Mouse (Mus musculus): ENCODE results near the gene Isoc2a. TPM values are rescaled to one million over a fixed set of nuclear protein-coding genes. Genes with fewer than 3 reads are reported as not detected.
"Not testable (repeated sequence)": the region's sequence is repeated elsewhere in the genome, so short reads cannot be mapped to it uniquely, and the experiment has no call there.

Gene Isoc2a
- total RNA-seq, 1 experiment from 2014 or later: 67.9 TPM

GRCm38 (mm10) chr7:4865090-4865489, 11.9 kb upstream of the Isoc2a start:
- DNase-seq: peak; percentile 74

DNA sequence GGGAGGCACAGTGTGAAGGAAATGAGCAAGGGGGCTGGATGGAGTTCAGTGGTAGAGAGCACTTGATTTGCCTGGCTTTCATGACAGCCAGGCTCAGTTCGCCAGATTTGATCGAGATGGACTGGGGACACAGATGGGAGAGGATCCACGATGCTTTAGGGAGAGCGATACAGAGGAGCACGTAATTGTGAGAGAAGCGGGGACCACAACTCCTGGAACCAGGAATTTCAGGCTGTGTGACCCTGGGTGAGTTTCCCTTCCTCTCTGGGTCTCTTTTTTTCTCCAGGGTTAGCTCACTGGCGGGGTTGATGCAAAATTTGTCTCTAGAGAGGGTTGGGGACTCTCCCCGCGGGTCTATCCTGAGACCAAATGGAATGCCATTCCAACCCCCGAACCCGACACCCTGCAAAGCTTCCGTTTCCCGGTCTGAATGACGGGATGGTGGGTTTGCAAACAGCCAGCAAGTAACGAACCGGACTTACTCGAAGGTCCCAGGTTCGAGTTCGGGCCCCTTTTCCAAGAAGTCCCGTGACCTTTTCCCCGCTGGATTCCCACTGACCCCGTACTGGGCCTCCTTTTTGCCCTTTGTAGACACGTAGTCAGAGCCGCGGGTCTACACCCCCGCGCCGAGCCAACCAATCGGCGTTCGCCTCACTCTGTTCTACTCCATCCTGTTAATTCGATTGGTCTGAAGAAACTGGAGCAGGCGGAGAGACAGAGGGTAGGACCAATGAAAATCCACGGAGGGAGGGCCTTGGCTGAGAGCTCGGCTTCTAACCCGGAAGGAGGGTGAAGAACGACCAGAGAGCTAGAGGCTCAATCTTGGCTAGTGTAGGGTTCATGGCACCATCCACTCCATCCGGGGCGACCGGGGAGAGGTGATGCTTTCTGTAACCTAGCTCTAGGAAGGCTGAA, 11.1 kb upstream of the Isoc2a start:
- DNase-seq: peak; percentile 97

DNA sequence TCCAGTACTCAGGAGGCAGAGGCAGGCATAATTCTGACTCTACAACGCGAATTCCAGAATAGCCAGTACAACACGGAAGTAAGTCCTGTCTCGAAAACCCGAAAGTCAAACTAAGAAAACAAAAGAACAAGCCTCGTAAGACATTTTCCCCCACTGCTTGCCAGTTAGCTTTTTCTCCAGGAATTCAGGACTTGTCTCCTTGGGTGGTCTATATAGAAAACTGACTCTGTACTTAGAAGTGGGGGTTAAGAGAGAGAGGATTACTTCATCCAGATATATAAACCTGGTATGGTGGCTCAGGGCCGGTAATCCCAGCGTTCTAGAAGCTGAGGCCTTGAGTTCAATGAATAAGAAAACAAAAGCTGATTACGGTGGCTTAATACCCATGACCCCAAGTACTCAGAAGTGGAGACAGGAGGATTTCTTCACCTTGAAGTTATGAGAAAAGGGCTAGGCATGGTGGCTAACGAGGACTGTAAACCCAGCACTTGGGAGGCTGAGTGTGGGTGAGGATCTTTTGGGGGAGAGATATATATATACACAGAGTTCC, 10.2 kb upstream of the Isoc2a start:
- DNase-seq: no peak

DNA sequence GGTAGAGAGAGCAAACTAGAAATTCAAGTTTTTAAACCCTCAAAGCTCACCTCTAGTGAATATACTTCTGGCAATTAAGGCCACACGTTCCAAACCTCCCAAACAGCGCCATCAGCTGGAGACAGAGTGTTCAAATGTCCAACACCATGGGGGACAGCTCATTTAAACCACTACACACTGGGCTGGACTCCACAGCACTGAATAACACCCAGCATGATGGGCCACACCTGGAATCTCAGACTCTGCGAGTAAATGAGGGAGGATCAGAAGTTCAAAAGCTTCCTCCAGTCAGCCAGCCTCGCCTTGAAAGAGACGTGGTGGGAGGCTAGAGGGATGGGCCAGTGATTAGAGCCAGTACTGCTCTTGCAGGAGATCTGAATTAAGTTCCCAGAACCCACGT, 6.8 kb upstream of the Isoc2a start, which contains the start of gene Isoc2b:
Isoc2b (minus strand) TSS at position 126 of the 400 bp plus-strand sequence.
- DNase-seq: no peak

DNA sequence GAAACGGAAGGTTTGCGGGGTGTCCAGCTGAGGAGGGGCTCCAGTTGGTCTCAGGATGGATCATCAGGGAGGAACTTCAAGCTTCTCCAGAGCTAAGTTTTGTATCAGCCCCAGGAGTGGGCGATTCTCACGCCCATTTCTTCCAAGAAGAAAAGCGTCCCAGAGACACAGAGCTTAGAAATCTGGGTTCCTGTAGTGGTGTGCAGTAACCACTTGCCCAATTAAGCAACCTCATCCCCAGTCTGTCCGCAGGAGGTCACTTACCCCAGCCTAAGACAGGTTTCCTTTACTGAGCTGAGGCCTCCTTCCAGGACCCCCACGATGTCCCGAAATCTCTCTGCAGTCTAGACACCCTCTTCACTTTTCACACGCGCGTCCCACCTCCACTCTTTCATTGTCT, 273 bp downstream of the Isoc2a start:
- DNase-seq: no peak

DNA sequence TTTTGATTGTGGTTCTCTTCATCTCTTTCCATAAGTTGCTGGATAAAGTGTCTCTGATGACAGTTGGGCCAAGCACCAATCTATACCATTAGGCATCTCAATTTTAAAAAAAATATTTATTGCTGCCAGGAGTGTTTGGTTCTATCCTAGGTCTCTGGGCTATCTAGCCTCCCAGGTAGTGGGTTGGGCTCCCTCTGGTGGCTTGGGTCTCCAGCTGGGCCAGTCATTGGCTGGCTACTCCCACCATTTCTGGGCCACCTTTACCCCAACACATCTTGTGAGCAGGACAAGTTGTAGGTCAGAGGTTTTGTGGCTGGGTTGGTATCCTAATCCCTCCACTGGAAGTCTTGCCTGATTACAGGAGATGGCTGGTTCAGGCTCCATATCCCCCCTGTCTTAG, 1.2 kb downstream of the Isoc2a start:
- DNase-seq: peak; percentile 40

- DNase-seq: not testable (repeated sequence)
Observed at GRCm38 (mm10) chr7:4879036-4879435, 2.1 kb downstream of the Isoc2a start.

- DNase-seq: no peak
Observed at GRCm38 (mm10) chr7:4886680-4887079, 9.7 kb downstream of the Isoc2a start.

GRCm38 (mm10) chr7:4895186-4895585, 18.2 kb downstream of the Isoc2a start:
- DNase-seq: no peak

DNA sequence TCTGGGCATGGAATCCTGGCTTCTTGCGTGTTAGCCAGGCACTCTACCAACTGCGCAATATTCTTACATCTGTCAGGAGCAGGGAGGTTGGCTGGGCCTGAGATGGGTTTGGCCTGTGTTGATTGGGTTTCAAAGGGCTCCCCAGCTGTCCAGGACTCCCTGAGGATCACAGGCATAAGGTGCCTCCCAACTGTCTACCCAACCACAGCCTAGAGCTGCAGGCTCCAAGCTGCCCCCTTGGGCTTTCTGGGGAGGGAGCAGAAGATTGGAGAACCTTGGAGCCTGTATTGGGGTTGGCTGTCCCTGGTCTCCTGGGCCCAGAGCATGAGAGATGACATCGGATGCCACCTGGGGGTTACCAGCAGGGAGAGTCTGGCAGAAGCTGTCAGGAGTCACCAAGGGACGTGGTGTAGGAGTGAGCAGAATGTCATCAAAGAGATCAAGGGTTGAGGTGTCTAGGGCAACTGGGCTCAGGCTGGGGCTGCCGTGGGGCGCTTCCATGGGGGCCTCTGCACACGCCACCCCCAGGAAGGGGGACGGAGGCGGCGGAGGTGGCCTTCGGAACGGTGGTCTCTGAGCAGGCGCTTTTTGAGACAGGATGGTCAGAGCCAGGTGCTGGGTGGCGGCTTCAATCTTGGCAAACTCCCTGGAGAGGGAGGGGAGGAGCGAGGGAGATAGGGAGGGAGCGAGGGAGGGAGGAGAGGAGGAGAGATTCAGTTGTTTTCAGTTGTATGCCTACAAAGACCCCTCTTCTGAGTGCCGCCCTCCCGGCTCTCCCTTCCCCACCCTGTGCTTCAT, 22.1 kb downstream of the Isoc2a start:
- peak; percentile 56 for DNase-seq

DNA sequence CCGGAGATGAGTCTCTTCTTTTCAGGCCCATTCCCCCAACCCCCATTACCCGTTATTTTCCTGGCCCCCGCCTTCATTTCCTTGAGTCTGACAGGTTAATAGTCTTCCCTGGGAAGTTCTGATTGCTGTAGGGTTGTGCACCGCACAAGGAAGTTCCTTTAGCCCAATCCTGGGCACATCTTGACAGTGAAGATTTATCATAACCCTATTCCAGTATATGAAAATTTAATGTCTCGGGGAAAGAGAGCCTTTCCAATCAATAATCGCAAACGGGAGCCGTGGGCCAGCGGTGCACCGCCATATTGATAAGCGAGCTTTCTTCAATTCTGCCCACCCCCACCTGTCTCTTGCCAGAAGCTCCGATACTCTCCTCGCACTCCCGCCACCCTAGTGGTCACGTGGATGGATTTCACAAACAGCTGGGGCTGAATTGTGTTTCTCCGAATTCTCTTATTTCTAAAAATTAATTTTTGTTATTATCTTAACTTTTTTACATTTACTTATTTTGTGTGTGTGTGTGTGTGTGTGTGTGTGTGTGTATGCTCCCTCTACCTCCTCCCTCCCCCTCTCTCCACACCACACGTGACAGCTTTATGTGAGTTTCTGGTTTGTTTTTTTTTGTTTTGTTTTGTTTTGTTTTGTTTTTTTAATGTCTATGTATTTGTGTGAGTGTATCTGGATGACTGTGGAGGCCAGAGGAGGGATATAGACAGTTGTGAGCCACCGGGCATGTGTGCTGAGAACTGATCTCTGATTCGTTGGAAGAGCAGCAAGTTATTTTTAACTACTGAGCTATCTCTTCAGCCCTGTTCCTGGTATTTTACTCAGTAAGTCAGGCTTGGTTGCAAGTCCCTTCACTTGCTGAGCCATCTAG, 22.9 kb downstream of the Isoc2a start:
- DNase-seq: peak; percentile 58

DNA sequence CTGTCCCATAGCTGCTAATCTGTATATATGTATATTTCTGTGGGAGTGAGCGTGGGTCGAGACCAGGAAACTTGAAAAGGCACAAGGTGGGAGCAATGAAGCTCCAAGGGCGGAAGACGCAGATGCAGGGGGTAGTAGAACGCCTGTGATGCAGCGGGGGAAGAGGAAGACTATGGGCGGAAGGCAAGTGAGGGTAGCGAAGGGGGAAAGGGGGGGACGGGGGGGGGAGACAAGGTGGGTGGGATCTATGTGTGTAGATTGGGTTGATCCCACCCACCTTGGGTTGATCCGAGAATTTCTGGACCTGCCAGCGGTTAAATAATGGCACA, 23.5 kb downstream of the Isoc2a start:
- DNase-seq: no peak

DNA sequence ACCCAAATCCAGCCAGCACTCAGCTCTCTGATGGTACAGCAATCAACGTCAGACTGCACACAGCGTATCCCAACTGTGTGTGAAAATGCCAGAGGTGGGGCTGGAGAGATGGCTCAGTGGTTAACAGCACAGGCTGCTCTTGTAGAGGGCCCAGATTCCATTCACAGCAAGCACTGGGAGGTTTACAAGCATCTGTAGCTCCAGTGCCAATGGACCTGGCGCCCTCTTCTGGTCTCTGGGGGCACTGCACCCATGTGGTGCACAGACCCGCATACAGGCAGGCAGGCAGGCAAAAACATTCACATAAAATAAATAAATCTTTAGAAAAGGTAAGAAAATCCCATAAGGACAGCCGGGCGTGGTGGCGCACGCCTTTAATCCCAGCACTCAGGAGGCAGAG, 24.2 kb downstream of the Isoc2a start:
- DNase-seq: peak; percentile 70

- no peak for DNase-seq
Observed at GRCm38 (mm10) chr7:4902404-4902803, 25.5 kb downstream of the Isoc2a start.

GRCm38 (mm10) chr7:4906466-4906950, 29.6 kb downstream of the Isoc2a start, which contains the start of gene Gm36210:
TSS of gene Gm36210 (minus strand) at chr7:4906516.
- DNase-seq: no peak

DNA sequence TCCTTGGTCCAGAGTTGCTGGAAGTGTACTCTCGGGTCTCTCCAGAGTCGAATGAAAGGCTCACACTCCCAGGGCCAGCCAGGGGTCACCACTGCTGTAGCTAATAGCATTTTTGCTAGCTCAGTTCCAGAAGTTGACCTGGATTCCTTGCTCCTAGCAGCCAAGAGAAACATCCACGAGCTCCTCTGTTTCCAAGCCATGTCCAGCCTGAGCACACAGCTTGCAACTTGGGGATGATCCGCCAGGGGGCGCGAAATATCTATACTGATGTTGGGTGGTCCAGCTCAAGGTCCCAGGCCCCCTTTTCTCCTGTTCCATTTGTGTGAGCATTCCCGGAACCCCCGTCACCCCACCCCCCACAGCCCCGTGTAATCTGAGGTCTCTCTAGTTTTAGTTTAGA, 34.6 kb downstream of the Isoc2a start:
- DNase-seq: peak; percentile 70

DNA sequence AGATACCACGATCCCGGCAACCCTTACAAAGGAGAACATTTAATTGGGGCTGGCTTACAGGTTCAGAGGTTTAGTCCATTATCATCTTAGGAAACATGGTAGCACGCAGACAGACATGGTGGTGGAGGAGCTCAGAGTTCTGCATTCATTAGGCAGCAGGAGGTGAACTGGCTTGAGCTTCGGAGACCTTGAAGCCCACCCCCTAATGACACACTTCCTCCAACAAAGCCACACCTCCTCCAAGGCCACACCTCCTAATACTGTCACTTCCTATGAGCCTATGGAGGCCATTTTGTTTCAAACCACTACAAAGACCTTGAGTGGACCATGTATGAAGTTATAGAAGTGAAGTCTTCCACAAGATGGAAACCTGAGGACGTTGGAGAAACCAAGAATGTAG, 35.3 kb downstream of the Isoc2a start:
- no peak for DNase-seq

- peak; percentile 96 for DNase-seq
Observed at GRCm38 (mm10) chr7:4915007-4915665, 38.2 kb downstream of the Isoc2a start, which contains the start of gene Zfp628. TSS of gene Zfp628 (plus strand) at chr7:4915217.

DNA sequence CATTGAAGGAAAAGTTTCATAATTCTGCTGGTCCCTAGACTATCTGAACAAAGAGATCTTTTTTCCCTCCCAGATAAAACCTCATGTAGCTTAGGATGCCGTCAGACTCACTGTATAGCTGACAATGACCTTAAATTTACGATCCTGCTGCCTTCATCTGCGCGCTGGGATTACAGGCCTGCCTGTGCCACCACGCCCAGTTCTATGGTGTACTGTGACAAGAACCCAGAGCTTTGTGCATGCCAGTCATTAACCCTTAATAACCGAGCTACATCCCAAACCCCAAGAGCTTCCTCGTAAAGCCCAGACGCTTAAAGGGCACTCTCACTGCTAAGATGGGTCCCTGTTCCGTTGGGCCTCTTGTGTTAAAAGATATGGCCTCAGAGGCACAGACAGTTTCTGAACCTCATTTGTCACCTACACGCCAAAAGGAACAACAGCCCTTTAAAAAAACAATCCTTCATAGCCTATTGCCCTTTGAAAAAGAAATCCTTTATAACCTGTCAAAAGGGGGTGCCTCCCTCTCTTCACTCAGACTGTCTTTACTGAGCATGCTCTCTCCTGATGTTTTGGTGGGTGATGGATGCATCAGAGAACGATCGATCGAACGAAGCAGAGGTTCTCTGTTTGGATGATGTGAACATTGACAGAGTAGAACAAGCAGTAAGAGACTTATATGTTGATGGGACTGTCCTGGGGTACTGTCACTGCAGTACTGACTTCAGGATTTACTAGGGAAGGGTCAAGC, 38.9 kb downstream of the Isoc2a start:
- no peak for DNase-seq

DNA sequence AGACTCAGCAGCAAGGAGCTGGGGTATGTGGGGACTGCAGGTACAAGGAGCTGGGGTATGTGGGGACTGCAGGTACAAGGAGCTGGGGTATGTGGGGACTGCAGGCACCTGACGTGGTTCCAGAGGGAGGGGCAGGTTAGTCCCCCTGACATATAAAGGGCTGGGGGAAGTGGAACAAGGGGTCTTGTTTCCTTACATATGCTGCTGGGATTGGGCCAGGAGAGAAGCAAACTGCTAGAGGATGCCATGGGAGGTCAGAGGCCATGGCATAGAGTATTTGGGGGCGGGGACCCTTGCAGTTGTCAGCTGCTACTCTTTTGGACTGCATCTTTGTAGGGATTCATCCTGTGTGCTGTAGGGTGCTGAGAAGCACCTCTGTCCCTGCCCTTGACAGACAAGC, 40.5 kb downstream of the Isoc2a start:
- no peak for DNase-seq

All from adrenal gland, postnatal 14 days (tissue).